Mouse (Mus musculus): ENCODE data around the gene Eef1e1. TPM values are rescaled to one million over a fixed set of nuclear protein-coding genes. Genes with fewer than 3 reads are reported as not detected.

Gene Eef1e1
- polyA plus RNA-seq, 1 experiment: 104 TPM

DNA sequence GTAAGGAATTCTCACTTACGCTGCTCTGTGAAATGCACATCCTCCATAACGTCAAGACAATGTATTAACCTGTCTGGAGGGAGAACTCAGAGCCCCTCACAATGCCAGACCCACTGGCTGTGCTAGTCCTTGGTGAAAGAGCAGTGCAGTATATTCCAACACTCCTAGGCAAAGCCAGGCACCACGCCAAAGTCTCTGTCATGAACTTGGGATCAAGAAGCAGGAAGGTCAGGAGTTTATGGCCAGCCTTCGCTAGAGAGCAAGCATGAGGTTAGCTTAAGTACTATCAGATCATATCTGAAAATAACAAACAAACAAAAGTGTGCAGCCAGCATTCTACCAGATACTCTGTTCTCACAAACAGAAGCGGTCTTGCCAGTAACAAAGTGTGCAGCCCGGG lies 48.5 kb downstream of the Eef1e1 start:
- no peaks in the 10 kb centered on the region; the same call in 1 of the 2 replicates for H3K9me3 ChIP-seq (replicated peaks; ENCODE audit: control insufficient read depth, insufficient read depth, low read length, poor library complexity, severe bottlenecking)
- H3K9ac ChIP-seq (ENCODE audit: low read depth, poor library complexity, severe bottlenecking): no peak overlapping the region
- no peaks in the 10 kb centered on the region for H3K36me3 ChIP-seq (ENCODE audit: control insufficient read depth, insufficient read depth, low read length, poor library complexity, severe bottlenecking)
- H3K4me1 ChIP-seq (ENCODE audit: control insufficient read depth, insufficient read depth, low read length): no peaks in the 10 kb centered on the region
- H3K27ac ChIP-seq (ENCODE audit: insufficient read depth, low read length): no peak overlapping the region
- no peak overlapping the region for H3K4me3 ChIP-seq (ENCODE audit: low read depth, low read length)
- H3K27me3 ChIP-seq (ENCODE audit: control insufficient read depth, insufficient read depth, low read length, poor library complexity, severe bottlenecking): no peaks in the 10 kb centered on the region
- TF ChIP-seq CTCF (IDR thresholded peaks at IDR 0.05; ENCODE audit: low read depth, low read length): no peak

- Histone ChIP-seq H3K9me3 (replicated peaks; ENCODE audit: control insufficient read depth, insufficient read depth, low read length, poor library complexity, severe bottlenecking) (no peaks in the 10 kb centered on the region; the same call in 1 of the 2 replicates), H3K36me3 (ENCODE audit: control insufficient read depth, insufficient read depth, low read length, poor library complexity, severe bottlenecking) (no peaks in the 10 kb centered on the region), H3K4me1 (ENCODE audit: control insufficient read depth, insufficient read depth, low read length) (no peaks in the 10 kb centered on the region), H3K27ac (ENCODE audit: insufficient read depth, low read length) (no peak overlapping the region), H3K9ac (ENCODE audit: low read depth, poor library complexity, severe bottlenecking) (no peak overlapping the region), H3K27me3 (ENCODE audit: control insufficient read depth, insufficient read depth, low read length, poor library complexity, severe bottlenecking) (no peaks in the 10 kb centered on the region), H3K4me3 (ENCODE audit: low read depth, low read length) (no peak overlapping the region)
- no peak for TF ChIP-seq EP300 (IDR thresholded peaks at IDR 0.05; ENCODE audit: insufficient read depth, low read depth, low read length)
- no peak for TF ChIP-seq POLR2A (IDR thresholded peaks at IDR 0.05; ENCODE audit: insufficient read depth, low read length)
- TF ChIP-seq CTCF (IDR thresholded peaks at IDR 0.05; ENCODE audit: low read depth, low read length): no peak
Measured at GRCm38 (mm10) chr13:38607130-38607529, 51.7 kb downstream of the Eef1e1 start.

GRCm38 (mm10) chr13:38605353-38605752 lies 53.5 kb downstream of the Eef1e1 start:
- Histone ChIP-seq H3K9ac (ENCODE audit: low read depth, poor library complexity, severe bottlenecking) (no peak overlapping the region), H3K9me3 (replicated peaks; ENCODE audit: control insufficient read depth, insufficient read depth, low read length, poor library complexity, severe bottlenecking) (no peaks in the 10 kb centered on the region), H3K4me3 (ENCODE audit: low read depth, low read length) (no peak overlapping the region), H3K27ac (ENCODE audit: insufficient read depth, low read length) (no peak overlapping the region), H3K4me1 (ENCODE audit: control insufficient read depth, insufficient read depth, low read length) (no peaks in the 10 kb centered on the region), H3K27me3 (ENCODE audit: control insufficient read depth, insufficient read depth, low read length, poor library complexity, severe bottlenecking) (no peaks in the 10 kb centered on the region), H3K36me3 (ENCODE audit: control insufficient read depth, insufficient read depth, low read length, poor library complexity, severe bottlenecking) (no peaks in the 10 kb centered on the region)
- TF ChIP-seq POLR2A (IDR thresholded peaks at IDR 0.05; ENCODE audit: insufficient read depth, low read length) (no peak), CTCF (IDR thresholded peaks at IDR 0.05; ENCODE audit: low read depth, low read length) (no peak), EP300 (IDR thresholded peaks at IDR 0.05; ENCODE audit: insufficient read depth, low read depth, low read length) (no peak)

DNA sequence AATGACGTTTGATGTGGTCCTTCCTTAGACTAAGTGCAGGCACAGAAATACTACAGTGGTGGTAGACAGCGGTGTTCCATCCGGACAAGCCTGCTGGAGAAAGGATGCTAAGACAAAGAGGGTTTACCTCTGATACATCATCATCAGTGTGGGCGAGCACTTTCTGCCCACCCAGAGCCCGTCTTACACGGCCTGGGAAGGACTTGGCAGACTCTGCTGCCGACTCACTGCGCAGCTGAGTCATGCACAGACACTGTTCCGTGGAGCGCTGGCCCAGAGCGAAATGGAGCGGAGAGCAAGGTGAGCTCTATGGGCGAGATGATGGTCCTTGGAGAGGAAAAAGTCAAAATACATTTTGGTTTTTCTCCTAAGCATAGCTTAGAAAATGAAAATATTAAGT lies 55.9 kb downstream of the Eef1e1 start:
- TF ChIP-seq CTCF (IDR thresholded peaks at IDR 0.05; ENCODE audit: low read depth, low read length) (no peak), EP300 (IDR thresholded peaks at IDR 0.05; ENCODE audit: insufficient read depth, low read depth, low read length) (no peak), POLR2A (IDR thresholded peaks at IDR 0.05; ENCODE audit: insufficient read depth, low read length) (no peak)
- no peak overlapping the region for H3K4me3 ChIP-seq (ENCODE audit: low read depth, low read length)
- no peaks in the 10 kb centered on the region for H3K9me3 ChIP-seq (replicated peaks; ENCODE audit: control insufficient read depth, insufficient read depth, low read length, poor library complexity, severe bottlenecking)
- H3K4me1 ChIP-seq (ENCODE audit: control insufficient read depth, insufficient read depth, low read length): no peaks in the 10 kb centered on the region
- no peaks in the 10 kb centered on the region for H3K27me3 ChIP-seq (ENCODE audit: control insufficient read depth, insufficient read depth, low read length, poor library complexity, severe bottlenecking)
- H3K9ac ChIP-seq (ENCODE audit: low read depth, poor library complexity, severe bottlenecking): no peak overlapping the region
- H3K27ac ChIP-seq (ENCODE audit: insufficient read depth, low read length): no peak overlapping the region
- no peaks in the 10 kb centered on the region for H3K36me3 ChIP-seq (ENCODE audit: control insufficient read depth, insufficient read depth, low read length, poor library complexity, severe bottlenecking)

DNA sequence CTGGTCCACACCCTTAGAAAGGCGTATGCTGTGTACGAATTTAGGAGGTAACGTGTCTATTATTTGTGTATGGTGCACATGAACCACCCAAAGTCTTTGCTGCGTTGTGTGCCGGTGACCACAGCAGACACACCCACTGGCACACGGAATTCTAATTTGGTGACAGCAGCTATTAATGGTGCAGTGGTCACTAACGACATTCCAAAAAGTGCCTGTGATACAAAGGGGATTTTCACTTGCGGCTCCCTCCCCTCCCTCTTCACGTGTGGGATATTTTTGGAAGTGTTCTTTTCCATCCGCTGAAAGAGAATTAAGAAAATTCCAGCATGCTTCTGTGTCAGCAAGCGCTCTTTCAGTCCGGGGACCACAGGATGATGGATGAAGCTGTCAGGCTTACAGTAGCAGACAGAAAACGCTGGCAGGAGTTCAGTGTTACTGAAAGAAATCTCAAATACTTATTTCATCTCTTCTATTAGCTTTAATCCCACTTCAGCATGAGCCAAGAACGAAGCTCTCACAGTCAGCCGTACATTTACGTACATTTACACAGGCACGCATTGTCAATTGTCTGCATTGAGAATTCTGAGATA lies 56.5 kb downstream of the Eef1e1 start:
- Histone ChIP-seq H3K4me3 (ENCODE audit: low read depth, low read length) (no peak overlapping the region), H3K9ac (ENCODE audit: low read depth, poor library complexity, severe bottlenecking) (no peak overlapping the region), H3K27me3 (ENCODE audit: control insufficient read depth, insufficient read depth, low read length, poor library complexity, severe bottlenecking) (no peaks in the 10 kb centered on the region), H3K9me3 (replicated peaks; ENCODE audit: control insufficient read depth, insufficient read depth, low read length, poor library complexity, severe bottlenecking) (no peaks in the 10 kb centered on the region), H3K36me3 (ENCODE audit: control insufficient read depth, insufficient read depth, low read length, poor library complexity, severe bottlenecking) (no peaks in the 10 kb centered on the region), H3K4me1 (ENCODE audit: control insufficient read depth, insufficient read depth, low read length) (no peaks in the 10 kb centered on the region), H3K27ac (ENCODE audit: insufficient read depth, low read length) (no peak overlapping the region)
- TF ChIP-seq EP300 (IDR thresholded peaks at IDR 0.05; ENCODE audit: insufficient read depth, low read depth, low read length): no peak
- TF ChIP-seq CTCF (IDR thresholded peaks at IDR 0.05; ENCODE audit: low read depth, low read length): no peak
- no peak for TF ChIP-seq POLR2A (IDR thresholded peaks at IDR 0.05; ENCODE audit: insufficient read depth, low read length)

DNA sequence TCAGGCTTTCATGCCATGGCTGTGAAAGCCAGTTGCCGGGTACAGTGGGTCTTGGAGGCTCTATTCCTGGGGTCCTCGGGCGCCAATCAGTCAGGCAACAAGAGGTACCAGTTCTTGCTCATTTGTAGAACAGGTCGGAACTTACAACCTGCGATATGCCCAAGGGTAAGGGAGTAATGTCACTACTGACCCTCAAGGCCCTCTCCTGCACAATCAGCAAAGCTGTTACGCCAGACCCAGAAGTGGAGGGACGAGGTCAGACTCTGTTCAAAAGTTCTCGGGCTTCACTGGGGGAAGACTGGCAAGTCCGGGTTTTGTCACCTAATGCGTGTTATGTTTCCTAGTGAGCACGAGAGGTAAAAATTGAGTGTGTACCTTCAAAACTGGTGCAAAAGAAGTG lies 58.0 kb downstream of the Eef1e1 start:
- Histone ChIP-seq H3K36me3 (ENCODE audit: control insufficient read depth, insufficient read depth, low read length, poor library complexity, severe bottlenecking) (no peaks in the 10 kb centered on the region), H3K9ac (ENCODE audit: low read depth, poor library complexity, severe bottlenecking) (no peak overlapping the region), H3K4me1 (ENCODE audit: control insufficient read depth, insufficient read depth, low read length) (no peaks in the 10 kb centered on the region), H3K4me3 (ENCODE audit: low read depth, low read length) (no peak overlapping the region), H3K27me3 (ENCODE audit: control insufficient read depth, insufficient read depth, low read length, poor library complexity, severe bottlenecking) (no peaks in the 10 kb centered on the region), H3K9me3 (replicated peaks; ENCODE audit: control insufficient read depth, insufficient read depth, low read length, poor library complexity, severe bottlenecking) (no peaks in the 10 kb centered on the region), H3K27ac (ENCODE audit: insufficient read depth, low read length) (no peak overlapping the region)
- TF ChIP-seq EP300 (IDR thresholded peaks at IDR 0.05; ENCODE audit: insufficient read depth, low read depth, low read length) (no peak), CTCF (IDR thresholded peaks at IDR 0.05; ENCODE audit: low read depth, low read length) (no peak), POLR2A (IDR thresholded peaks at IDR 0.05; ENCODE audit: insufficient read depth, low read length) (no peak)
